In genomic region chr3:152201651-152202050, GRCm38 (mm10) we compare ENCODE assay signal across 28 mouse cellular contexts. TPM values are rescaled to one million over a fixed set of nuclear protein-coding genes. Genes with fewer than 3 reads are reported as not detected.
DNase-seq lines count a peak whose midpoint lies in the region; ATAC-seq and TF ChIP-seq lines count a peak whose summit lies in the region.
"Had no signal": no experiment of that assay in that cellular context is flagged by ENCODE, and none has a peak within 500 bp of the region (broad histone marks: within the 10 kb centered on the region; RNA-seq: fewer than 3 reads in every experiment).

No protein-coding gene starts in this region.

- DNase-seq in liver, adult 2 months (ENCODE audit: extremely low read depth, low read depth, low spot score): peak; percentile 69
- no peak for DNase-seq in liver
- DNase-seq in frontal cortex, postnatal 10 days (ENCODE audit: low spot score in 2 of 2): no peak
- DNase-seq in testis, postnatal 10 days (ENCODE audit: low spot score): no peak
- DNase-seq: B cell, adult 2 months; cerebellum, adult 2 months; cerebellum, postnatal 14 days; forebrain, postnatal 0 days; gastrocnemius, postnatal 10 days; heart, postnatal 14 days; kidney, adult 9 months; kidney, postnatal 10 days; lung, adult 18-20 months; lung, postnatal 4 days; midbrain, embryonic 14.5 days; right cerebral cortex, postnatal 14 days; spleen, adult 18-20 months; thymus, adult 18-20 months had no signal

- H3K79me2 ChIP-seq in liver, adult 2 months (ENCODE audit: control insufficient read depth, insufficient read depth, low read length): peaks cover 2% of the 10 kb centered on the region; the same call in 1 of the 2 replicates

- TF ChIP-seq POLR2A in liver, adult 2 months (IDR thresholded peaks at IDR 0.05; ENCODE audit: extremely low read depth, insufficient read depth, low read length): no peak
- no peak for TF ChIP-seq POLR2A in small intestine, adult 2 months (IDR thresholded peaks at IDR 0.05; ENCODE audit: low read depth, low read length)

- peaks cover 3% of the 10 kb centered on the region; the same call in 1 of the 2 replicates for H3K4me1 ChIP-seq in liver, adult 2 months (ENCODE audit: control insufficient read depth, insufficient read depth, low read length)
- 0 out of 2 replicates have a peak, but pooled peaks cover 2% of the 10 kb centered on the region for H3K4me1 ChIP-seq in intestine, embryonic 15.5 days (replicated peaks)
- H3K4me1 ChIP-seq in intestine, postnatal 0 days (replicated peaks; ENCODE audit: control insufficient read depth, insufficient read depth, low read length): peaks cover 8% of the 10 kb centered on the region; the same call in 1 of the 2 replicates
- H3K4me1 ChIP-seq in small intestine, adult 2 months (ENCODE audit: control insufficient read depth, insufficient read depth, insufficient read length, low read length): peaks cover 12% of the 10 kb centered on the region; the same call in 1 of the 2 replicates
- H3K4me1 ChIP-seq: embryonic facial prominence, embryonic 10.5 days; embryonic facial prominence, embryonic 15.5 days; forebrain, embryonic 12.5 days; limb, embryonic 12.5 days had no signal

- H3K9ac ChIP-seq in liver, adult 2 months (ENCODE audit: low read depth, low read length): peak overlapping the region; percentile 35; the same call in 1 of the 2 replicates
- H3K9ac ChIP-seq in intestine, embryonic 15.5 days: no peak overlapping the region
- no peak overlapping the region for H3K9ac ChIP-seq in intestine, postnatal 0 days (ENCODE audit: low read depth, low read length)
- H3K9ac ChIP-seq: embryonic facial prominence, embryonic 15.5 days; forebrain, embryonic 12.5 days; forebrain, postnatal 0 days; limb, embryonic 12.5 days had no signal

- peak overlapping the region; percentile 99 for H3K27ac ChIP-seq in liver, adult 2 months (replicated peaks; ENCODE audit: insufficient read depth, low read depth, low read length)
- no peak overlapping the region for H3K27ac ChIP-seq in intestine, embryonic 15.5 days
- H3K27ac ChIP-seq in intestine, postnatal 0 days (ENCODE audit: low read depth, low read length): peak overlapping the region; percentile 54
- peak overlapping the region; percentile 41; the same call in 1 of the 2 replicates for H3K27ac ChIP-seq in small intestine, adult 2 months (ENCODE audit: insufficient read depth, low read depth, low read length)
- H3K27ac ChIP-seq: embryonic facial prominence, embryonic 10.5 days; embryonic facial prominence, embryonic 15.5 days; forebrain, embryonic 12.5 days; limb, embryonic 12.5 days had no signal

- 21% methylated on average over 2 of the region's 2 CpGs for WGBS in liver, adult 2 months
- 63% methylated on average over 2 of the region's 2 CpGs for WGBS in intestine, embryonic 15.5 days
- WGBS in intestine, postnatal 0 days: 73% methylated on average over 2 of the region's 2 CpGs
- 77% methylated on average over 2 of the region's 2 CpGs for WGBS in small intestine, adult 2 months

- peak; percentile 47 for ATAC-seq in intestine, embryonic 15.5 days
- ATAC-seq in intestine, postnatal 0 days: peak; percentile 50
- ATAC-seq: forebrain, postnatal 0 days; hindbrain, embryonic 16.5 days; lung, postnatal 0 days had no signal

- H3K27me3 ChIP-seq in liver, adult 2 months (ENCODE audit: control insufficient read depth, insufficient read depth, low read length): no peaks in the 10 kb centered on the region
- no peaks in the 10 kb centered on the region for H3K27me3 ChIP-seq in intestine, embryonic 15.5 days (replicated peaks)
- no peaks in the 10 kb centered on the region for H3K27me3 ChIP-seq in intestine, postnatal 0 days (replicated peaks; ENCODE audit: control insufficient read depth, insufficient read depth, low read length)
- no peaks in the 10 kb centered on the region for H3K27me3 ChIP-seq in small intestine, adult 2 months (ENCODE audit: control insufficient read depth, insufficient read depth, low read length)
- H3K27me3 ChIP-seq: embryonic facial prominence, embryonic 15.5 days; forebrain, embryonic 12.5 days; limb, embryonic 12.5 days had no signal

- H3K4me2 ChIP-seq in intestine, embryonic 15.5 days (replicated peaks): no peak overlapping the region
- H3K4me2 ChIP-seq in intestine, postnatal 0 days (replicated peaks; ENCODE audit: low read depth): no peak overlapping the region
- H3K4me2 ChIP-seq: embryonic facial prominence, embryonic 15.5 days; forebrain, embryonic 12.5 days; limb, embryonic 12.5 days had no signal

- no peak for TF ChIP-seq CTCF in liver, adult 2 months (IDR thresholded peaks at IDR 0.05; ENCODE audit: low read depth, low read length)
- TF ChIP-seq CTCF in intestine, postnatal 0 days (IDR thresholded peaks at IDR 0.05; ENCODE audit: low read depth): no peak
- TF ChIP-seq CTCF in small intestine, adult 2 months (IDR thresholded peaks at IDR 0.05; ENCODE audit: extremely low read depth, insufficient read length, insufficient replicate concordance, low read depth, low read length): no peak

- H3K4me3 ChIP-seq in liver, adult 2 months (ENCODE audit: insufficient read depth, low read depth, low read length): no peak overlapping the region
- H3K4me3 ChIP-seq in intestine, embryonic 15.5 days (replicated peaks): no peak overlapping the region
- no peak overlapping the region for H3K4me3 ChIP-seq in intestine, postnatal 0 days (ENCODE audit: low read depth, low read length)
- no peak overlapping the region for H3K4me3 ChIP-seq in small intestine, adult 2 months (ENCODE audit: low read depth, low read length)
- H3K4me3 ChIP-seq: embryonic facial prominence, embryonic 10.5 days; embryonic facial prominence, embryonic 15.5 days; forebrain, embryonic 12.5 days; limb, embryonic 12.5 days had no signal

- H3K9me3 ChIP-seq in intestine, embryonic 15.5 days: no peaks in the 10 kb centered on the region
- H3K9me3 ChIP-seq in intestine, postnatal 0 days (ENCODE audit: control insufficient read depth): no peaks in the 10 kb centered on the region
- H3K9me3 ChIP-seq: embryonic facial prominence, embryonic 10.5 days; embryonic facial prominence, embryonic 15.5 days; forebrain, embryonic 12.5 days; limb, embryonic 12.5 days had no signal

- no peaks in the 10 kb centered on the region for H3K36me3 ChIP-seq in liver, adult 2 months (ENCODE audit: control insufficient read depth, insufficient read depth, low read length)
- no peaks in the 10 kb centered on the region for H3K36me3 ChIP-seq in intestine, embryonic 15.5 days
- H3K36me3 ChIP-seq in intestine, postnatal 0 days (ENCODE audit: control insufficient read depth, insufficient read depth): no peaks in the 10 kb centered on the region
- H3K36me3 ChIP-seq in small intestine, adult 2 months (ENCODE audit: control insufficient read depth, insufficient read depth, low read length): no peaks in the 10 kb centered on the region
- H3K36me3 ChIP-seq: embryonic facial prominence, embryonic 10.5 days; embryonic facial prominence, embryonic 15.5 days; forebrain, embryonic 12.5 days; limb, embryonic 12.5 days had no signal

RNA-seq across cellular contexts. Expression of gene Dnajb4, which starts 8.5 kb away (rescaled TPM):
- total RNA-seq in liver, adult 2 months (2014; rRNA removed): 22.4 and 23.0 TPM in 2 replicates
- 5.3 and 6.3 TPM in 2 replicates for polyA plus RNA-seq in liver, adult 2 months (2012; rRNA removed)
- 23.1 and 25.5 TPM in 2 replicates for polyA plus RNA-seq in intestine, embryonic 15.5 days (2015; fragmentation: Nextera tagmentation; extraction: Ambion mirVana)
- 17.9 and 20.4 TPM in 2 replicates for polyA plus RNA-seq in intestine, postnatal 0 days (2015; fragmentation: Nextera tagmentation; extraction: Ambion mirVana)
- 0.48 and 1.4 TPM in 2 replicates for polyA plus RNA-seq in small intestine, adult 2 months (2012; rRNA removed)

RNA-seq across cellular contexts. Expression of gene Fubp1, which starts 8.6 kb away (rescaled TPM):
- 61.9 and 71.5 TPM in 2 replicates for total RNA-seq in liver, adult 2 months (2014; rRNA removed)
- polyA plus RNA-seq in liver, adult 2 months (2012; rRNA removed): 17.5 and 28.1 TPM in 2 replicates
- polyA plus RNA-seq in intestine, embryonic 15.5 days (2015; fragmentation: Nextera tagmentation; extraction: Ambion mirVana): 177 and 205 TPM in 2 replicates
- polyA plus RNA-seq in intestine, postnatal 0 days (2015; fragmentation: Nextera tagmentation; extraction: Ambion mirVana): 60.6 and 64.8 TPM in 2 replicates
- 9.3 and 18.4 TPM in 2 replicates for polyA plus RNA-seq in small intestine, adult 2 months (2012; rRNA removed)

RNA-seq across cellular contexts. Expression of gene Gipc2, which starts 35.6 kb away (rescaled TPM):
- 0.34 and 0.46 TPM in 2 replicates for total RNA-seq in liver, adult 2 months (2014; rRNA removed)
- polyA plus RNA-seq in liver, adult 2 months (2012; rRNA removed): 0.05 and 0.22 TPM in 2 replicates
- polyA plus RNA-seq in intestine, embryonic 15.5 days (2015; fragmentation: Nextera tagmentation; extraction: Ambion mirVana): 171 and 172 TPM in 2 replicates
- 222 and 243 TPM in 2 replicates for polyA plus RNA-seq in intestine, postnatal 0 days (2015; fragmentation: Nextera tagmentation; extraction: Ambion mirVana)
- polyA plus RNA-seq in small intestine, adult 2 months (2012; rRNA removed): 52.0 and 121 TPM in 2 replicates
- total RNA-seq: monocyte, adult 5-6 weeks had no signal

Comparison
In these comparisons a context has a peak if more than half of its experiments do, and no peak if none do; other contexts are left out.
1. RNA of gene Gipc2, which starts 35.6 kb away (polyA plus RNA-seq): 222 to 243 TPM in intestine, postnatal 0 days, 171 to 172 TPM in intestine, embryonic 15.5 days and 52.0 to 121 TPM in small intestine, adult 2 months; 0.05 to 0.22 TPM in liver, adult 2 months; every median in the first group is over 10 times any median in the second.